Mouse (Mus musculus) right cerebral cortex, postnatal 4 days (tissue): ENCODE measurements around the gene Adra1b.

Experiments used
- DNase-seq: peaks from one replicate; pipeline ENCODE4 v3.0.0-alpha.2; 2022

Gene Adra1b

DNA sequence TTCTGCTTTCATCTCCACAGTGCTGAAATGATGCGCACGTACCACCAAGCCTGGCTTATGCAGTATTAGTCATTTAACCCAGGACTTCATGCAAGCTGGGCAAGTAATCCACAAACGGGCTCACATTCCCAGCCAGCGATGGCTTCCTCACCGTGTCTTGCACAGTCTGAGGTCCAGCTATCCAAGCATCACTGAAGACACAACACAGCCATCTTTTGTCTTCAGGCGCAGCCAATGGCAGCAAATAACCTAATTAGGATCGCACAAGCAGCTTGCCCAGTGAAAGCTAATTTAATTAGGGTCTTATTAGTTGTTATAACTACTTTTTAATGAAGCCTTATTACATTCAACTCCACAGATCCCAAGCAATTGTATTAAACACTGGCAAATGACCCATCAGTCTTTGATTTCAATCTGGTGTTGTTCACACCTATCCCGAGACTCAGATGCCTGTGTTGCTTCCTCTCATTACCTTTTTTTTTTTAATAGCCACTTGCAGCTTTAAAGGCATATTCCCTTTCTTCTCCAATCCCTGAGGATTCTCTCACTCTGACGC, 83.6 kb downstream of the Adra1b start:
- DNase-seq: no peak

DNA sequence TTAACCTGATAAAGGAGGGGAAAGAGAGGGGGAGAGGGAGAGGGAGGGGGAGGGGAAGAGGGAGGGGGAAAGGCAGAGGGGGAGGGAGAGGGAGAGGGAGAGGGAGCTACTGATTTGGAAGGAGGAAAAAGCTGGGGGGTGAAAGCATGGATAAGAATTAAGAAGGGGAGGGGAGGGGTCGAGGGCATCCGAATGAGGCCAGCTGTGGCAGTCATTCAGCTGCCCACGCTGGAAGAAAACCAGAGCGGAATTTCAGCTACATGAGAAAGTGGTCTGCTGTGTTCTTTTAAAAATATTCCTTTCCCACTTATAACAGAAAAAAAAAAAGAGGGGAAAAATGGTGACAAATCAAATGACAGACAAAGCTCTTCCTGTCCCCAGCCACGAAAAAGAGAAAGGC, 88.5 kb downstream of the Adra1b start:
- no peak for DNase-seq

DNA sequence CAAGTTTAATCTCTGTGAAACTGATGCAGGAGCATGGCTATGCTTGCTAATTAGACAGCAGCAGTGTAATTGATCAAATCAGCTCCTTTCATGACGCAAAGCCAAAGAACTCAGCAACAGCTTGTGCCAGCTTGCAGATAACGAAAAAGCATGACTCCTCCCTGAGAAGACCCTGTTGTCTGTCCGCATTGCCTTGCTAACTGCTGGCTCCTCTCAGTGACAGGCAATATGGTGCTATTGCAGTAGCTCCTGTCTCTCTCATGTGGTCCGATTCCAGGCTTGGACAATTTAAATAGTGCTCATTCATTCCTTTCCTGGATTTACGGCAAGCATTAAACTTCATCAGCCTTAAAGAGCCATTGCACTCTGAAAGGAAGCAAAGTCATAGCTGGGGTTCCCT, 93.3 kb downstream of the Adra1b start:
- no peak for DNase-seq

DNA sequence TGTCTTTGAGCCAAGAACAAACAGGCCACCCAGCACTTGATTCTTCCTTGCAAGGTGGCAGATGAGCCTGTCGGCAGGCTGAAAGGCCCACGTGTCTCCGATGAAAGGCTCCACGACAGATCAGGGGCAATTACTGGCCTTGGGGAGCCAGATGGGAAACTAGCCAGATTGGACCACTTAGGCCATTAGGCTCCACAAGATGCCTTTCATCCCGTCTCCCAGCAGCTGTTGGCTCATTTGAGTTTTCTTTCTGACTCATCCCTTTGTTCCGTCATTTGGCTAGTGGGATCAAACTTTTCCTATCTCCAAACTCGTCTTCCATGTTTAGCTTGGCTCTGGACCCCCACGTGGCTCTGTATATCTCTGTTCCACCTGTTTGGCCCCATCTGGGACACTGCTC, 105.0 kb downstream of the Adra1b start:
- no peak for DNase-seq

DNA sequence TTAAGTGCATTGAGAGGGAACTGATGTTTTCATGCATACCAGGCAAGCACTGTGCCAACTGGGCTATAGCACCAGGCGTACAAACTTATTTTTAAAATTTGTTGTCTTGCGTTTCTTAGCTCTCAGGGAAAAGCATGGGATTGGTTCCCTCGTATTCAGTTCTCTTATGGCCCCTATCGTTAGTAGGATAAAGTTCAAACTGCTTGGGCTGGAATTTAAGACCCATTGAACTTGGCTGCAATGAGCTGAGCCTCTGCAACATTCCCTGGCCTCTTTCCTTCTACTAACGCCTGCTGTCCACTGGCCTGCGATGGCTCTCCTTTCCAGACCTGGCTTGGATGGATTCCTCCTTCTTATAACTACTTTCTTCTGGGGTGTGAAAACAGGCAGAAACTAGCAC, 110.6 kb downstream of the Adra1b start:
- DNase-seq: no peak

DNA sequence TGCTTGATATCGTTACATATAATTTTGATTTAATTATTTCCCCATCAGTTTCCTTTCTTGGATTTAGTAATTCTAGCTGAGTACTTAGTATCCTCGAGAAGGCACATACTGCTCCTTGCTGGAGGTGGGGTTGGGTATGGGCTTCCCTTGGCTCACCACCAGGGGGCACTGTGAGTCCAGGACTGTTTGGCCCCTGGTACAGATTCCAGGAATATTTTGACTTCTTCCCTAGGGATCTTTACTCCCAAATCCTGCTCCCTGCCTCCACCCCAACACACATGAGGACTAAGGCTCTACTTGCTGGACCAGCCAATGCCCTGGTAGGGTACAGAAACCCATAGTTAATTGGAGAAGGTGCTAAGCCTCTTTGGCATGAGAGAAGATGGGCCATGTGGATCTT, 117.2 kb downstream of the Adra1b start:
- peak; percentile 77 for DNase-seq

DNA sequence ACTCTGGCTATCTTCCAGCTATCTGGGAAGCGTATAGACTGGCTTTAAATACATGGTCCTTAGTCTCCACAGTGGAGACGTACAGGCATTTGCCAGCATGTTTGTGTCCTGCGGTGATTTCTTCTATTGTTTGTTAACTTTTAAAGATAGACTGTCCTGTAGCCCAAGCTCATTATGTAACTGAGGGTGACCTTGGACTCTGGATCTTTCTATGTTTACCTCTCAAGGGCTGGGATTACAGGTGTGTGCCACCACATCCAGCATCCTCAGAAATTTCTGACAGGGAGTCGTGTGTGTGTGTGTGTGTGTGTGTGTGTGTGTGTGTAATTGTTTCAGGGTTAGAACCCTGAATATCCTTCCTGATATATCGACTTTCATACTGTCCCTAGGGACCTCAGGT, 117.9 kb downstream of the Adra1b start:
- no peak for DNase-seq

DNA sequence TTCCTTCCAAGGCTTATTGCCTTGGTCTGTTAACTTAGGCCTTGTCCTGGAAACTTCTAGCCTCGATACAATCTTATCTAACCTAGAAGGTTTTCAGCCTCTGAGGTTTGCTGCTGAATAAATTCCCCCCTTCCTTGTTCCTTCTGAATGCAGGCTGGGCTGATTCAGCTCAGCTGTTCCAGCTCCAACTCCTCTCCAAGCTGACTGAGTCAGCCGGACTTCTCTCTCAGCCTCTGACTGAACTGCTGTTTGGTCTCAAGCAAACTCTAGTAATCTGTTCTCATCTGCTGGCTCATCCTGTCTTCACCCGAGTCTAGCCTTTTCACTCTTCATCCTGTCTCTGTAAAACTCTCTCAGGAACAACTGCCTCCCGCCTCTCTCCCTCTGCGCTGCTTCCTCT, 121.5 kb downstream of the Adra1b start:
- DNase-seq: no peak

DNA sequence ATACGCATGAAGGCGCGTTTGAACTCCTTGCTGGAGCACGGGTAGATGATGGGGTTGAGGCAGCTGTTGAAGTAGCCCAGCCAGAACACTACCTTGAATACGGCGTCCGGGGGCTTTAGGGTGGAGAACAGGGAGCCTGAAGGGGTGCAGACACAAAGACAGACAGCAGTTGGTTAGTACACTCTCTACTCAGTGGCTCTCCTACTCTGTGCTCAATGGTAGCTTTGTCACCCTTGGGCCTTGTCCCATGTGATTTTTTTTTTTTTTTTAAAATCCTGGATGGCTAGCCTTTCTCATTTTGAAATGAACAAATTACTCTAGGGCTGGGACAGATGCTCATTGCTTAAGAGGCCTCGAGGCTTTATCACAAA, 124.7 kb downstream of the Adra1b start:
- no peak for DNase-seq

DNA sequence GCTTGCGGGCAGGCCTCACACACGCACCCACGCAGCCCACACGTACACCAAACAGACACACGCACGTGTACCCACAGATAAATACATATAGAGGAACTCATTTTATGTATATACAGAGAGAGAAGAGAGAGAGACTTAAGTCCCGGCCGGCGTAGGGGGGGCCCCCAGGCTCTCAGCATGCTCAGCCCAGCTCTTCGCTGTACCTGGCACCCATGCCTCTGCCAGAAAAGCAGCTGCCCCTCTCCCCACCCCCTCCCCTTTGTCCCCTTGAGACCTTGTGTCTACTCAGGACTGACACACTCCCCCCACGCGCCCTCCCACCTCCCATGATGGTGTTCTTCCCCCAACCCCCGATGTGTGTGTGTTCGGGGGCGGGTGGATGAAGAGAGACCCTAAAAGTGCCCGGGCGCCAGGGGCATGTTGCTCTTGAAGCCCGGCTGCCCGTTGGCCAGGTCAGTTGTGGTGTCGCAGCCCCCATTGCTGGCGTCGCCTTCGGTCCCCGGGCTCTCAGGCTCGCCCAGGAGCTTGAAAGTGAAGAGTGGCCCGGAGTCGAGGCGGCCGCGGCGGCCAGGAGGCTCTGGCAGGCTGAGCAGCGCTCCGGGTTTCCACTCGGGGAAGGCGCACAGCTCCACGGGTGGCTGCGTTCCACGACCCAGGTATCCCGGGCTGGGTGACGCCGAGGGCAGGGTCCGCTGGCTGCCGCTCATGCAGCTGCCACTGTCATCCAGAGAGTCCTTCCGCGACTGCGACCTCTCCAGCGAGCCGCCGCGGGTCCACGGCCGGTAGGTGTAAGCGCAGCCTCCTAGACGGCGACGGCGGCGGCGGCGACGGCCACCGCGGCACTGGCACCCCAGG, 125.3 kb downstream of the Adra1b start:
- peak; percentile 20 for DNase-seq

DNA sequence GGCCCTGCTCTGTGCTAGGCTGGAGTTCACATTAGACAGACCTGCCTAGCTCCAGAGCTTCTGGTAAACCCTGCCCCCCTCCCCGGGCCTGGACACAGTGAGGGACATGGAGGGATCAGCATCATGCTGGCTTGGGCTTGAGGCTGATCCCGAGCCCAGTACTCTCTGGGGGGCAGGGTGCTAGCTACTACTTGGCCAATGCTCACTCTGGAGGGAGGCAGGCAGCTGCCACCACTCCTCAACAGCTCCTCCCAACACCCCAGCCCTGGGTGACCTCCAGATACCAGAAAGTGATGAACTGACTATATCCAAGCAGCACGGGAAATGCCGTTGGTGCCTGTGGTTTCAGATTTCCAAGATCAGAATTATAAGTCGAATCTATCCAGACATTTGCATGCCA, 127.3 kb downstream of the Adra1b start:
- no peak for DNase-seq

DNA sequence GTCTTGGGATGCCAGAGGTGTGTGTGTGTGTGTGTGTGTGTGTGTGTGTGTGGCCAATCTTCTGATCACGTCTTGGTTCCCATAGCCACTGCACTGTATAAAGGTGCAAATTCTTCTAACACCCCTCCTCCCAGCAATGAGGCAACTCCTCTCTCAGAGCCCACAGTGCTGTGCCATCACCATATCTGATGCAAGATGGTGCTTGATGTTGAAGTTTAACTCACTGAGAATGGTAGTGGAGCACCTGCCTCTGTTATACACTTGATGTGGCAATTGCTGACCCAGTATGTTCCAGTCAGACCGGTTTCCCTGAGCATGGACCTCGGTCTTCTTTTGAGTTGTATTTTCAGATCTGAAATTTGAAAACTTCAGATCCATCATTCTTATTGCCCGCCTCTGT, 130.9 kb downstream of the Adra1b start:
- no peak for DNase-seq

DNA sequence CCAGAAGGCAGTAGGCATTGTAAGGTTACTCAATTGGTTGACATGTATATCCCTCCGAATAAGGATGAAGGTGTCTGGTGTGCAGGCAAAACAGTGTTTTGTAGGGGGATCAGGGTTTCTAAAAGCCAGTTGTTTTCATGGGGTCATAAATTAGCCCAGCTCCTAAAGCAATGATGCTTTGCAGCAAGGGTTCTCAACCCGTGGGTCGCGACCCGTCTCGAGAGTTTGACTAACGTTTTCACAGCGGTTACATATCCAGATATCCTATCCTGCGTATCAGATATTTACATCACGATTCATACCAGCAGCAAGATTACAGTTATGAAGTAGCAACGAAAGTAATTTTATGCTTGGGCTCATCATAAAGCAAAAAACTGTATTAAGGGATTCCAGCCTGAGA, 133.3 kb downstream of the Adra1b start:
- DNase-seq: no peak

DNA sequence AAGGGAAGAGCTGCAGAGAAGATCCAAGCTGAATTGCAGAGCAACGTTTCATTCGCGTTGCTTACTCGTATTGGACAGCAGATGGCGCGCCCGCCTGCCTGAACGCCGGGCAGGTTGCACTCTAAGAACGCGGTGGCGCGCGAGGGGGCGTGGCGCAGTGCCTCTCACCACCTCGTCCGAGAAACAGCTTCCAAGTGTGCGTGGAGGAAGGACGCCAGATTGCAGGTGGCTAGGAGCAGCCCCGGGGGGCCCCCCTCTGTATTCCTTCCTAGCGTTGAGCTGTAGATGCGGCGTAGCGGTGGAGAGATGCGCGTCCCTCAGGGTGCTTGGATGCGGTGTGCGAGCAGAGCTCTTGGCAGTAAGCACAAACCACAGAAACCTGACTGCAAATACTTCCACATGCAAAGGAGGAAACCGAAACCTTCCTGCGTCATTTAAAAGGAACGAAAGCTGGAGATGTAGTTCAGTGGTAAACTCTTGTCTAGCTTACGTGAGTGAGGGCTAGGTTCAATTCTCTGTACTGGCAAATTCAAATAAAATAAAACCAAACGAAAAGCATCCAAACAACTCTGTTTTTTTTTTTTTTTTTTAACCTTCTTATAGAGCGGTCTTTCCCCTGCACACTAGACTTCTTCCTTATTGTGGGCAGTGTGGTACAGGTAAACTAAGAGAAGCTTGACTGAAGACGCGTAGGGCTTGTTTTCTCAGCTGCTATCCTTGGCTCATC, 133.9 kb downstream of the Adra1b start:
- peak; percentile 81 for DNase-seq

DNA sequence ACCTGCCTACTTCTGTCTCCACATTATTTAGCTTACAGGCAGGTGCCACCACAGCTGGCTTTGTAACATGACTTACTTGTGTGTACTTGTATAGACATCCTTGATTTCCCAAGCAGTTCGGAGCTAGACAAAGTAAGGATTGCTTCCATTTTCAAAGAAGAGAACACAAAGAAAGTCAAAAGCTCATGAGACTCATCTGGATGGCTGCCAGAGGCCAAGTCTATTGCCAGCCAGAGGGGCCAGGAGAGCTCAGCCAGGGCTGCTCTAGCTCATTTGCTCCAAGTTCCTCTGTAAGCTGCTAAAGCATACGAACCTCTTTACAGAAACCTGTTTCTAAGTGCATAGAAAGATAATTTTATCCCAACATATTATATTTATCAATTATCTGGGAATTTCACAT, 142.6 kb downstream of the Adra1b start:
- DNase-seq: no peak

DNA sequence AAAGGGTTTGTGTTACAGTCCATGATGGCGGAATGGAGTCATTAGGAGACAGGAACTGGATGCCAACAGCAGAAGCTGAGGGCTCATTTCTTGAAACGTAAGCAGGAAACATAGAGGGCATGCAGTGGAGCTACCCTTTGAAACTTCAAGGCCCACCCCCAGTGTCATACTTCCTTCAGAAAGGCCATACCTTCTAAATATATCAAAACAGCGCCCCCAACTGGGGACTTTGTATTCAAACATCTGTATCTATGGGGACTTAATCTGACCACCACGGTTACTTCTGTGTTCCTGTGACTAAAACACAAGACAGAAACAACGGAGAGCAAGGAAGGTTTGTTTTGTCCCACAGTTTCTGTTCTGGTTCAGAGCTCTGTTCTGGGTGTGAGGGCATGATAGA, 145.6 kb downstream of the Adra1b start:
- no peak for DNase-seq

DNA sequence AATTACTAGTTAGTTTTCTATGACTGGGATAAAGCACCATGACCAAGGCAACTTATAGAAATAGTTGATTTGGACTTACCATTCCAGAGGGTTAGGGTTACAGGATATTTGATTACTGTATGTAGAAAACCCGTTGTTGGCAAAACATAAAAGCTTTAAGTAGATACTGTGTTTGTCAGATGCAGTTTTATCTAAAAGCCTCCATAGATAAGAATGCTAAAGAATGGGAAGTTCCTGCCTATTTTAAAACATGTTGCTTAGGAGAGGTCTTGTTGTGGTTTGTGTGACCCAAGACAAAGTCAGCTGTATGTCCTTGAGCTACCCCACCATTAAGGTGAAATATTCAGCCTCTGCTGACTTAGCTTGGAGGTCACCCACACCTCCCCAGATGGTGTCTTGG, 146.4 kb downstream of the Adra1b start:
- DNase-seq: no peak

DNA sequence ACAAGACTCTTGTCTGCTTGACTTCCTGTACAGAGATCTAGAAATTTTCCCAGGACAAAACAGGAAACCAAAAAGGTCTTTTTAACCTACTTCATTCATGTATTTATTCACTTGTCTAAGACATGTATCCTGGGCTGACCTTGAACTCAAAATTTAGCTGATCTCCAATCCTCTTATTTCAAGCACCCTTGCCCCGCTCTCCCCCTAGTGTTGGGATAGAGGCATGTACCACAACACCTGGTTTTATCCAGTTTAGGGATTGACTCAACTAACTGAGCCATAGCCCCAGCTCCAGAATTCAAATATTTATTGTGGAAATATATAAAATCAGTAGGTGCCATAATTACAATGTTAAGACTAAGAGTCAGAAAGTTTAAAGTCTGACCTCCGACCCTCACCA, 149.5 kb downstream of the Adra1b start:
- no peak for DNase-seq

DNA sequence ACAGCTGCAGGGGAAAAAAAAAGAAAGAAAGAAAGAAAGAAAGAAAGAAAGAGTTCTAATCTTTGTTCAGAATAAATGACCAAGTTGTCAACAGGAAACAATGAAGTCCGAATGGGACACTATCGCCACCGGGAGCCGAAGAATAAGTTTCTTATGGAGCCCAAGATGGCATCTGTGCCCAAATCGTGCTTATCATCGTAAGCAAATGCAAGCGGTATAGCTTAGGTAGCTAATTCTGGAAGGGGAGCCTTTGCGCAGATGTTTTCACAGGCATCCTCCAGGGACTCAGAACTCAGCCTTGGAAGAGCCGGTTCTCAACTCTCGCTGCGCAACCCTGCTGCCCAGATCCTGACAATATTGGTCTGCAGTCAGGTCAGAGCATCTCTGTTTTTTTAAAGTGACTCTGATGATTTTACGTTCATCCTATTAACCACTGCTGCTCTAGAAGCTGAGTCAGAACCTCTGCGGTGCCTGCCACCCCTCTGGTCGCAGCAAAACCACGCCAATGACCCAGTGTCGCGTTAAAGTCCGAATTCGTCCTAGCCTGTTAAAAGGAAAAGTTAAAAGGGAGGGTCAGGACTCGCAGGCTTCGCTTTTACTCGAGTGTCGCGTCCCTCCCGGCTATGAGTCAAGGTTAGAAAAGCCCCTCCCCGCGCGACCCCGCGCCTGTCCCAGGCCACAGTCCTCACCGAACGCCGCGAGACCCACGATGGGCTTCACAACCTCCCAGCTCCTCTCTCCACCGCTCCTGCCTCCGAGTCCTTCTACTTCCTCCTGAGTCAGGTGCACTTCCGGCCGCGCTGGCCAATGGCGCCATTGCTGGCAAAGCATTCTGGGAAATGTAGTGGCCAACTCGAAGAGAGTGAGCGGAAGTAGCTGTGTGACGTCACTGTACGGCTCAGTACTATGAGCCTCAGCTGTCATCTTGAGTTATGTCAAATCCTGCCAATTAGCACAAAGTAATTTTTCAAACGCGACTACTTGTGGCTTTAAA, 153.5 kb downstream of the Adra1b start, which contains the start of gene Ttc1:
Gene Ttc1 (minus strand): TSS at position 776 of the 994 bp plus-strand sequence.
- peak; percentile 93 for DNase-seq

DNA sequence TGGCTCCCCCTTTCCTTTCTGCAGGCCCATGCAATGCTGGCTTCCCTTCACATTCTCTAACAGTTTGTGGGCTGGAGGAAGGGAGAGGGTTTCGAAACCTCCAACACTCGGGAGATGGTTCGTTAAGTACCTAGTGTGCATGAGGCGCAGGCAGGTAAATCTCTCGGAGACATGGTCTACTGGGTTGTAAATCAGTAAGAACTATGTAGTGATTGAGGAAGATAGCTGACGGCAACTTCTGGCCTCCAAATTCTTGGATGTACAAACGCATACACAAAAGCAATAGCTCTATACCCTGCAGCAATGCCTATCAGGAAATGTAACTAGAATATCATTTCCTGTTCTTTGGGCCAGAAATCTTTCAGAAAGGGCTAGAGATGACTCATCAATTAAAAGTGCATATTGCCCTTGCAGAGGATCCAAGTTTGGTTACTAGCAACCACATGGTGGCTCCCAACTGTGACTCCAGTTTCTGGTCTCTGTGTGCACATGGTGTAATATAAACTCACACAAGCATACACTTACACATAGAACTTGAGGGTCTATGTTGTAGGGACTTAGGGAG, 172.2 kb downstream of the Adra1b start:
- DNase-seq: no peak

DNA sequence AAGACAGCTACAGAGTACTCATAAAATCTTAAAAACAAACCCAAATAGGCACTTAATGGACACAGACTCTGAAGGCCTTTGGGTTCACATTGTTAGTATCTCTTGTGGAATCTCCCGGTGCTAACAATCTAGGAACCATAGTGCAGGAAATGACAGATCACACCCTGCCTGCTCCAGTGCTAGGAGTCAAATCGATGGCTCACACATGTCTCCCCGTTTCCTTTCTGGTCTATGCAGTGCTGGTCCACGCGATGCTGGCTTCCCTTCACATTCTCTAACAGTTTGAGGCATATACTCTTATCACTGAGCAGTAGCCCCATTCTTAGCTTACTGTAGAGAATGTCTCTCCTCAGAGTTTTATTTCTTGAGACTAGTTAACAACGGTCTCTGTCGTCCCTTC, 173.2 kb downstream of the Adra1b start:
- no peak for DNase-seq
